ENCODE assay signal across 8 mouse cellular contexts in genomic region chr6:90470947-90471541, GRCm38 (mm10). TPM values are rescaled to one million over a fixed set of nuclear protein-coding genes. Genes with fewer than 3 reads are reported as not detected.
DNase-seq lines count a peak whose midpoint lies in the region; ATAC-seq lines count a peak whose summit lies in the region.

No protein-coding gene starts in this region.

- no peak overlapping the region for H3K9ac ChIP-seq in embryonic facial prominence, embryonic 12.5 days
- no peak overlapping the region for H3K9ac ChIP-seq in heart, embryonic 13.5 days

- no peak overlapping the region for H3K4me3 ChIP-seq in embryonic facial prominence, embryonic 12.5 days
- no peak overlapping the region for H3K4me3 ChIP-seq in heart, embryonic 13.5 days

- H3K27ac ChIP-seq in embryonic facial prominence, embryonic 12.5 days = peak overlapping the region; percentile 63; the same call in 1 of the 2 replicates
- H3K27ac ChIP-seq in heart, embryonic 13.5 days (replicated peaks) = peak overlapping the region; percentile 71

- no peaks in the 10 kb centered on the region for H3K9me3 ChIP-seq in embryonic facial prominence, embryonic 12.5 days
- H3K9me3 ChIP-seq in heart, embryonic 13.5 days = no peaks in the 10 kb centered on the region

- no peaks in the 10 kb centered on the region for H3K27me3 ChIP-seq in embryonic facial prominence, embryonic 12.5 days
- H3K27me3 ChIP-seq in heart, embryonic 13.5 days (replicated peaks) = no peaks in the 10 kb centered on the region

- peaks cover 8% of the 10 kb centered on the region for H3K4me1 ChIP-seq in embryonic facial prominence, embryonic 12.5 days
- peaks cover 16% of the 10 kb centered on the region for H3K4me1 ChIP-seq in heart, embryonic 13.5 days

- peak; percentile 15 for DNase-seq in embryo, embryonic 10.5 days (ENCODE audit: low spot score)
- DNase-seq in embryo, embryonic 10 days (ENCODE audit: low spot score) = no peak
- peak; percentile 59 to 77 for DNase-seq in layer of hippocampus, adult 8-10 months (ENCODE audit: low spot score in 2 of 2)
- DNase-seq in lung, postnatal 25 days (ENCODE audit: low spot score) = peak; percentile 82
- DNase-seq in ovary, postnatal 14 days (ENCODE audit: low spot score) = no peak
- DNase-seq in spleen, adult 12 weeks (ENCODE audit: low spot score) = no peak

- H3K4me2 ChIP-seq in embryonic facial prominence, embryonic 12.5 days (replicated peaks) = no peak overlapping the region
- no peak overlapping the region for H3K4me2 ChIP-seq in heart, embryonic 13.5 days

- no peak for ATAC-seq in embryonic facial prominence, embryonic 12.5 days (ENCODE audit: insufficient number of reproducible peaks, insufficient read depth, low FRiP score, low TSS enrichment)
- no peak for ATAC-seq in heart, embryonic 13.5 days (ENCODE audit: extremely low read depth, insufficient number of reproducible peaks, low FRiP score, low TSS enrichment)

- 34% methylated on average over 12 of the region's 12 CpGs for WGBS in embryonic facial prominence, embryonic 12.5 days
- 52% methylated on average over 12 of the region's 12 CpGs for WGBS in heart, embryonic 13.5 days

- no peaks in the 10 kb centered on the region for H3K36me3 ChIP-seq in embryonic facial prominence, embryonic 12.5 days
- H3K36me3 ChIP-seq in heart, embryonic 13.5 days = peaks cover 31% of the 10 kb centered on the region

RNA-seq across cellular contexts. Expression of gene Klf15, which starts 8.7 kb away (rescaled TPM):
- polyA plus RNA-seq in embryonic facial prominence, embryonic 12.5 days (2016; fragmentation: Nextera tagmentation; extraction: Ambion mirVana) = 4.5 TPM in 2 replicates
- polyA plus RNA-seq in heart, embryonic 13.5 days (2015; fragmentation: Nextera tagmentation; extraction: Ambion mirVana) = 5.8 and 7.9 TPM in 2 replicates
- 10 to 100 TPM; 29.8 to 38.5 (median 34.8) TPM for total RNA-seq in layer of hippocampus, adult 8-10 months (2022)

RNA-seq across cellular contexts. Expression of gene Aldh1l1, which starts 15.2 kb away (rescaled TPM):
- 1.7 and 2.1 TPM in 2 replicates for polyA plus RNA-seq in embryonic facial prominence, embryonic 12.5 days (2016; fragmentation: Nextera tagmentation; extraction: Ambion mirVana)
- polyA plus RNA-seq in heart, embryonic 13.5 days (2015; fragmentation: Nextera tagmentation; extraction: Ambion mirVana) = 1.1 and 1.5 TPM in 2 replicates
- total RNA-seq in layer of hippocampus, adult 8-10 months (2022) = 10 to 100 TPM; 40.8 to 52.0 (median 45.5) TPM

RNA-seq across cellular contexts. Expression of gene Cfap100, which starts 42.4 kb away (rescaled TPM):
- polyA plus RNA-seq in embryonic facial prominence, embryonic 12.5 days (2016; fragmentation: Nextera tagmentation; extraction: Ambion mirVana) = 0.65 and 0.76 TPM in 2 replicates
- polyA plus RNA-seq in heart, embryonic 13.5 days (2015; fragmentation: Nextera tagmentation; extraction: Ambion mirVana) = 0.05 and 0.28 TPM in 2 replicates
- total RNA-seq in layer of hippocampus, adult 8-10 months (2022) = 10 to 100 TPM; 12.1 to 18.5 (median 13.7) TPM

Comparison
In these comparisons a context has a peak if more than half of its experiments do, and no peak if none do; other contexts are left out.
1. DNase-seq: peak in embryo, embryonic 10.5 days (single experiment), layer of hippocampus, adult 8-10 months (2 of 2) and lung, postnatal 25 days (single experiment); none in embryo, embryonic 10 days (single experiment), ovary, postnatal 14 days (single experiment) and spleen, adult 12 weeks (single experiment).